In the genomic region with DNA sequence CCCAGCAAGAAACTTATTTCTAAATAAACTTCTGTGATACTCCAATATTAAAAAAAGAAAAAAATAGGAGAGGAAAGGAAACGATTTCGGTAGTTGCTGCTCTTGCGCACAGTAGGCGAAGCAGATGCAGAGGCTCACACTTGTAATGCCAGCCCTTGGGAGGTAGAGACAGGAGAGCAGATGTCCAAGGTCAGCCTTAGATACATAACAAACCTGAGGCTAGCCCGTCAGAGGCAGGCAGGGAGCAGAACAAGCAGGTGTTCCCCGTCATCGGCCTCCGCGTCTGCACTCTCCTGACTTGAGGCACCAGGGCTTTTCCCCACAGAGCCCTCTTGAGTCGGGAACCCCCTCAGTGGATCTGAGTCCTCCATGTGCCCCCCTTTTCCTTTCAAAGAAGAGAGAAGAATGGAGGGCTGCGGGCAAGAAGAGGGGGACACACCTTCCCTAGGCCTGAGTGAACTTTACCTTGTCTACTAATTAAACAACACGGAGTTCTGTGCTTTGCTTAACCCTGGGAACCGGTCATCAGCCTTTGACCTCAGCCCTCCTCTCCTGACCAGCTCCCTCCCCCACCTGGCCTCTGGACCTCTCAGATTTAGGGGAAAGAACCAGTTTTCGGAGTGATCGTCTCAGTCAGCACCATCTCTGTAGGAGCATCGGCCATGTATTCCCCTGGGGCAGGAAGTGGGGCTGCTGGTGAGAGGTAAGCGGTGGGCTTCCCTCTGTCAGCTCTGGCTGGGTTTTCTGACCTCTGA, we compare ENCODE assay signal across 26 mouse cellular contexts. TPM values are rescaled to one million over a fixed set of nuclear protein-coding genes. Genes with fewer than 3 reads are reported as not detected.
DNase-seq lines count a peak whose midpoint lies in the region; ATAC-seq lines count a peak whose summit lies in the region.
"Had no signal": no experiment of that assay in that cellular context is flagged by ENCODE, and none has a peak within 500 bp of the region (broad histone marks: within the 10 kb centered on the region; RNA-seq: fewer than 3 reads in every experiment).

No protein-coding gene starts in this region.

- ATAC-seq in hindbrain, embryonic 14.5 days (ENCODE audit: low FRiP score) = 0 out of 2 replicates have a peak, but pooled peaks have one; percentile 10
- no peak for ATAC-seq in hindbrain, embryonic 16.5 days
- no peak for ATAC-seq in kidney, embryonic 15.5 days (replicated peaks; ENCODE audit: low FRiP score)
- peak; percentile 83 for ATAC-seq in liver, embryonic 13.5 days (ENCODE audit: low read depth)
- no peak for ATAC-seq in monocyte, adult 5-6 weeks (replicated peaks; ENCODE audit: insufficient number of reproducible peaks, low FRiP score, low TSS enrichment, poor library complexity, severe bottlenecking)
- ATAC-seq: CD4-positive, CD25-positive, alpha-beta regulatory T cell, adult 4 months; forebrain, embryonic 14.5 days; inflammation-experienced regulatory T-cells, adult 6 months; midbrain, embryonic 15.5 days had no signal

- DNase-seq in hindbrain, embryonic 14.5 days (ENCODE audit: low spot score) = no peak
- peak; percentile 32 to 65 for DNase-seq in kidney, postnatal 36 days
- no peak for DNase-seq in liver, embryonic 13.5 days
- DNase-seq in spleen, adult 12 weeks (ENCODE audit: low spot score) = no peak
- DNase-seq in MN1 (ENCODE audit: low spot score) = no peak
- DNase-seq: adrenal gland, adult 2 months; cerebellum, adult 11-12 months; cerebellum, postnatal 10 days; lung, postnatal 4 days; retina, postnatal 1 day; right cerebral cortex, postnatal 25 days; thymus, postnatal 14 days had no signal

- H3K4me1 ChIP-seq in hindbrain, embryonic 14.5 days (replicated peaks; ENCODE audit: control insufficient read depth, insufficient read depth, low read length) = no peaks in the 10 kb centered on the region
- no peaks in the 10 kb centered on the region for H3K4me1 ChIP-seq in hindbrain, embryonic 16.5 days (ENCODE audit: control insufficient read depth, insufficient read depth, low read depth, low read length)
- H3K4me1 ChIP-seq in kidney, embryonic 15.5 days = no peaks in the 10 kb centered on the region
- 0 out of 2 replicates have a peak, but pooled peaks cover 4% of the 10 kb centered on the region for H3K4me1 ChIP-seq in liver, embryonic 13.5 days (replicated peaks)
- H3K4me1 ChIP-seq: embryonic facial prominence, embryonic 13.5 days; heart, embryonic 13.5 days; hindbrain, embryonic 12.5 days; midbrain, embryonic 15.5 days; neural tube, embryonic 13.5 days had no signal

- no peaks in the 10 kb centered on the region for H3K36me3 ChIP-seq in hindbrain, embryonic 14.5 days (replicated peaks; ENCODE audit: control insufficient read depth, insufficient read depth)
- no peaks in the 10 kb centered on the region for H3K36me3 ChIP-seq in hindbrain, embryonic 16.5 days (ENCODE audit: control insufficient read depth, insufficient read depth, low read length)
- H3K36me3 ChIP-seq in kidney, embryonic 15.5 days = no peaks in the 10 kb centered on the region
- peaks cover 3% of the 10 kb centered on the region; the same call in 1 of the 2 replicates for H3K36me3 ChIP-seq in liver, embryonic 13.5 days
- H3K36me3 ChIP-seq: embryonic facial prominence, embryonic 13.5 days; heart, embryonic 13.5 days; hindbrain, embryonic 12.5 days; midbrain, embryonic 15.5 days; neural tube, embryonic 13.5 days had no signal

- no peaks in the 10 kb centered on the region for H3K9me3 ChIP-seq in hindbrain, embryonic 14.5 days (ENCODE audit: control insufficient read depth, low read length)
- H3K9me3 ChIP-seq in hindbrain, embryonic 16.5 days (ENCODE audit: control insufficient read depth, low read length) = no peaks in the 10 kb centered on the region
- H3K9me3 ChIP-seq in kidney, embryonic 15.5 days (replicated peaks) = no peaks in the 10 kb centered on the region
- no peaks in the 10 kb centered on the region for H3K9me3 ChIP-seq in liver, embryonic 13.5 days (replicated peaks)
- H3K9me3 ChIP-seq: embryonic facial prominence, embryonic 13.5 days; G1E; heart, embryonic 13.5 days; hindbrain, embryonic 12.5 days; midbrain, embryonic 15.5 days; neural tube, embryonic 13.5 days had no signal

- no peaks in the 10 kb centered on the region for H3K27me3 ChIP-seq in hindbrain, embryonic 14.5 days (ENCODE audit: control insufficient read depth, insufficient read depth, low read length)
- no peaks in the 10 kb centered on the region for H3K27me3 ChIP-seq in hindbrain, embryonic 16.5 days (replicated peaks; ENCODE audit: control insufficient read depth, insufficient read depth, low read length)
- no peaks in the 10 kb centered on the region for H3K27me3 ChIP-seq in kidney, embryonic 15.5 days
- no peaks in the 10 kb centered on the region for H3K27me3 ChIP-seq in liver, embryonic 13.5 days
- H3K27me3 ChIP-seq: embryonic facial prominence, embryonic 13.5 days; heart, embryonic 13.5 days; hindbrain, embryonic 12.5 days; midbrain, embryonic 15.5 days; neural tube, embryonic 13.5 days had no signal

- H3K4me3 ChIP-seq in hindbrain, embryonic 14.5 days (replicated peaks; ENCODE audit: low read length) = no peak overlapping the region
- H3K4me3 ChIP-seq in hindbrain, embryonic 16.5 days (ENCODE audit: low read length) = no peak overlapping the region
- H3K4me3 ChIP-seq in kidney, embryonic 15.5 days (replicated peaks) = no peak overlapping the region
- H3K4me3 ChIP-seq in liver, embryonic 13.5 days (replicated peaks) = peak overlapping the region; percentile 49
- H3K4me3 ChIP-seq: embryonic facial prominence, embryonic 13.5 days; heart, embryonic 13.5 days; hindbrain, embryonic 12.5 days; midbrain, embryonic 15.5 days; myocyte; neural tube, embryonic 13.5 days had no signal

- no peak overlapping the region for H3K27ac ChIP-seq in hindbrain, embryonic 14.5 days
- H3K27ac ChIP-seq in hindbrain, embryonic 16.5 days (ENCODE audit: low read depth, low read length) = no peak overlapping the region
- no peak overlapping the region for H3K27ac ChIP-seq in kidney, embryonic 15.5 days
- peak overlapping the region; percentile 62 for H3K27ac ChIP-seq in liver, embryonic 13.5 days
- H3K27ac ChIP-seq: embryonic facial prominence, embryonic 13.5 days; heart, embryonic 13.5 days; hindbrain, embryonic 12.5 days; kidney, postnatal 0 days; midbrain, embryonic 15.5 days; neural tube, embryonic 13.5 days had no signal

- 91% methylated on average over 17 of the region's 17 CpGs for WGBS in hindbrain, embryonic 14.5 days
- WGBS in hindbrain, embryonic 16.5 days = 86% methylated on average over 17 of the region's 17 CpGs
- 75% methylated on average over 17 of the region's 17 CpGs for WGBS in kidney, embryonic 15.5 days
- WGBS in liver, embryonic 13.5 days (ENCODE audit: insufficient replicate concordance) = 73% methylated on average over 17 of the region's 17 CpGs

- H3K4me2 ChIP-seq in hindbrain, embryonic 14.5 days (replicated peaks) = no peak overlapping the region
- H3K4me2 ChIP-seq in hindbrain, embryonic 16.5 days (ENCODE audit: low read length) = no peak overlapping the region
- H3K4me2 ChIP-seq in kidney, embryonic 15.5 days = no peak overlapping the region
- H3K4me2 ChIP-seq in liver, embryonic 13.5 days = peak overlapping the region; percentile 41
- H3K4me2 ChIP-seq: embryonic facial prominence, embryonic 13.5 days; heart, embryonic 13.5 days; hindbrain, embryonic 12.5 days; midbrain, embryonic 15.5 days; neural tube, embryonic 13.5 days had no signal

- no peak overlapping the region for H3K9ac ChIP-seq in hindbrain, embryonic 14.5 days
- H3K9ac ChIP-seq in hindbrain, embryonic 16.5 days (ENCODE audit: low read depth, low read length) = no peak overlapping the region
- no peak overlapping the region for H3K9ac ChIP-seq in kidney, embryonic 15.5 days
- peak overlapping the region; percentile 52; the same call in 1 of the 2 replicates for H3K9ac ChIP-seq in liver, embryonic 13.5 days
- H3K9ac ChIP-seq: embryonic facial prominence, embryonic 13.5 days; heart, embryonic 13.5 days; hindbrain, embryonic 12.5 days; midbrain, embryonic 15.5 days; neural tube, embryonic 13.5 days had no signal

RNA-seq across cellular contexts. Expression of gene Serpinc1, which starts 8.7 kb away (rescaled TPM):
- polyA plus RNA-seq in hindbrain, embryonic 14.5 days (2014; fragmentation: Nextera tagmentation; extraction: Ambion mirVana) = 2.4 and 3.3 TPM in 2 replicates
- 2.7 and 3.1 TPM in 2 replicates for polyA plus RNA-seq in hindbrain, embryonic 16.5 days (2015; fragmentation: Nextera tagmentation; extraction: Ambion mirVana)
- 3.1 and 6.8 TPM in 2 replicates for polyA plus RNA-seq in kidney, embryonic 15.5 days (2015; fragmentation: Nextera tagmentation; extraction: Ambion mirVana)
- 326 and 385 TPM in 2 replicates for polyA plus RNA-seq in liver, embryonic 13.5 days (2015; fragmentation: Nextera tagmentation; extraction: Ambion mirVana)
- total RNA-seq in monocyte, adult 5-6 weeks (2017) = 0.64 to 7.9 TPM (median 0.68 TPM) in 3 replicates

RNA-seq across cellular contexts. Expression of gene Zbtb37, which starts 47.6 kb away (rescaled TPM):
- 16.3 and 18.6 TPM in 2 replicates for polyA plus RNA-seq in hindbrain, embryonic 14.5 days (2014; fragmentation: Nextera tagmentation; extraction: Ambion mirVana)
- 9.6 and 11.8 TPM in 2 replicates for polyA plus RNA-seq in hindbrain, embryonic 16.5 days (2015; fragmentation: Nextera tagmentation; extraction: Ambion mirVana)
- polyA plus RNA-seq in kidney, embryonic 15.5 days (2015; fragmentation: Nextera tagmentation; extraction: Ambion mirVana) = 7.8 and 8.3 TPM in 2 replicates
- polyA plus RNA-seq in liver, embryonic 13.5 days (2015; fragmentation: Nextera tagmentation; extraction: Ambion mirVana) = 2.5 and 3.2 TPM in 2 replicates
- 13.1 to 20.4 TPM (median 15.5 TPM) in 3 replicates for total RNA-seq in monocyte, adult 5-6 weeks (2017)

Comparison
In these comparisons a context has a peak if more than half of its experiments do, and no peak if none do; other contexts are left out.
1. ATAC-seq: peak in hindbrain, embryonic 14.5 days (single experiment) and liver, embryonic 13.5 days (single experiment); none in hindbrain, embryonic 16.5 days (single experiment), kidney, embryonic 15.5 days (single experiment) and monocyte, adult 5-6 weeks (single experiment).
2. DNase-seq: peak in kidney, postnatal 36 days (2 of 2); none in hindbrain, embryonic 14.5 days (single experiment), liver, embryonic 13.5 days (single experiment), spleen, adult 12 weeks (single experiment) and MN1 (single experiment).
3. RNA of gene Serpinc1, which starts 8.7 kb away (polyA plus RNA-seq): 326 to 385 TPM in liver, embryonic 13.5 days; 3.1 to 6.8 TPM in kidney, embryonic 15.5 days, 2.4 to 3.3 TPM in hindbrain, embryonic 14.5 days and 2.7 to 3.1 TPM in hindbrain, embryonic 16.5 days; every median in the first group is over 10 times any median in the second.